Mouse (Mus musculus) liver, postnatal 0 days (tissue): Measurements from ENCODE around the gene Ppdpf. TPM values are rescaled to one million over a fixed set of nuclear protein-coding genes. Genes with fewer than 3 reads are reported as not detected.

Experiments used
- ATAC-seq: fragments of 200-750 bp; cut with Nextera tagmentation; 2 replicates; pipeline ENCODE4 v1.8.0; 2017; ENCODE audit warnings: mild to moderate bottlenecking, moderate library complexity
- DNase-seq: peaks from one replicate; pipeline ENCODE4 v3.0.0-alpha.2; 2016
- H3K27ac ChIP-seq: fragments of 300-500 bp; sonication (generic); 2 replicates; pipeline ENCODE4 v1.5.1; 2014; ENCODE audit warnings: antibody characterized with exemption, moderate library complexity, mild to moderate bottlenecking, low read depth
- H3K27me3 ChIP-seq: fragments of 300-500 bp; sonication (generic); 2 replicates; pipeline ENCODE4 v1.6.1; 2014; ENCODE audit warnings: low read length, control low read depth, mixed read lengths; ENCODE audit not compliant: insufficient read depth
- H3K36me3 ChIP-seq: fragments of 300-500 bp; sonication (generic); replicated peaks from 2 replicates; pipeline ENCODE4 v1.6.1; 2014; ENCODE audit warnings: mild to moderate bottlenecking, control low read depth, low read length, moderate library complexity, mixed read lengths; ENCODE audit not compliant: insufficient read depth
- H3K4me1 ChIP-seq: fragments of 300-500 bp; sonication (generic); 2 replicates; pipeline ENCODE4 v1.6.1; 2014; ENCODE audit warnings: antibody characterized with exemption, mild to moderate bottlenecking, control low read depth; ENCODE audit not compliant: insufficient read depth
- H3K4me2 ChIP-seq: fragments of 300-500 bp; sonication (generic); 2 replicates; pipeline ENCODE4 v1.6.1; 2014; ENCODE audit warnings: low read depth, mild to moderate bottlenecking, low read length, moderate library complexity, mixed read lengths
- H3K4me3 ChIP-seq: fragments of 300-500 bp; sonication (generic); 2 replicates; pipeline ENCODE4 v1.5.1; 2014; ENCODE audit warnings: low read depth, low read length
- H3K9ac ChIP-seq: fragments of 300-500 bp; sonication (generic); replicated peaks from 2 replicates; pipeline ENCODE4 v1.6.1; 2014; ENCODE audit warnings: mild to moderate bottlenecking, moderate library complexity
- H3K9me3 ChIP-seq: fragments of 300-500 bp; sonication (generic); 2 replicates; pipeline ENCODE4 v1.6.1; 2016; ENCODE audit warnings: mild to moderate bottlenecking, control low read depth, low read length, mixed read lengths
- CTCF ChIP-seq: sonication (generic); IDR thresholded peaks from 2 replicates; pipeline ENCODE4 v1.5.1; 2016; ENCODE audit warnings: antibody characterized with exemption, low read depth
- EP300 ChIP-seq: IDR thresholded peaks from 2 replicates; pipeline ENCODE4 v1.6.1; 2016; ENCODE audit warnings: antibody characterized with exemption, low read depth, mild to moderate bottlenecking
- WGBS: fragments of 180-500 bp; shearing (Covaris S2); extraction: QIAGEN DNeasy Blood & Tissue Kit; methylation state at CpG from one replicate; pipeline ENCODE4 v1.1.7; 2014; ENCODE audit not compliant: insufficient replicate concordance; 5-methylcytosine and 5-hydroxymethylcytosine counted together
- polyA plus RNA-seq: library from polyadenylated mRNA; unstranded; fragments of >200 nt; fragmentation: Nextera tagmentation; extraction: Ambion mirVana; gene quantifications from 2 replicates; pipeline ENCODE4 v1.2.1, GENCODE M21; 2015

Ppdpf gene
- polyA plus RNA-seq, 1 experiment from 2014 or later: 120 TPM

DNA sequence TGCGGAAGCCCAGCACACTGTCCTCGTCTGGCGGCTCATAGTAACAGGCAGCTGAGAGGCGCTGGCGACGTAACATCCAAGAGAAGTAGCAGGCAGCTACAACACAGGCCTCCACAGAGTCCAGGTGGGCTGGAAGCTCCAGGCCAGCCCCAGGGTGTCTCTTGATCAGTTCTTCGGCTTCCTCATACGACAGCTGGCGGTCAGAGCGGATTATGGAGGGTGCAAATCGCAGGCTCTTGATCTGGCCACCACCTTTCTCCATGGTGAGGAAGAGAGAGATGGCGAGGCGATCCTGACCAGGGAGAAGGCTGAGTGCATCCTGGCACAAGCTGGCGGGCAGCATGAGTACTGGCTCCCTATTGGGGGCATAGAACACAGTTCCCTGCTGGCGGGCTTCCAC is 46.4 kb downstream of the Ppdpf start:
- DNase-seq (no peak), ATAC-seq (no peak)
- Histone ChIP-seq H3K27me3 (no peaks in the 10 kb centered on the region), H3K36me3 (peaks cover 98% of the 10 kb centered on the region), H3K4me2 (no peak overlapping the region), H3K4me1 (no peaks in the 10 kb centered on the region; the same call in 1 of the 2 replicates), H3K9ac (no peak overlapping the region), H3K9me3 (no peaks in the 10 kb centered on the region), H3K27ac (no peak overlapping the region), H3K4me3 (no peak overlapping the region)
- TF ChIP-seq EP300 (no peak), CTCF (no peak)
- 93% methylated on average over 15 of the region's 15 CpGs for WGBS

- peaks cover 9% of the 10 kb centered on the region for H3K4me1 ChIP-seq
- H3K27me3 ChIP-seq: no peaks in the 10 kb centered on the region
- no peak overlapping the region for H3K4me2 ChIP-seq
- TF ChIP-seq CTCF (no peak), EP300 (no peak)
- WGBS: 85% methylated on average over 11 of the region's 11 CpGs
- no peak overlapping the region for H3K9ac ChIP-seq
- ATAC-seq (no peak), DNase-seq (no peak)
- H3K4me3 ChIP-seq: no peak overlapping the region
- no peaks in the 10 kb centered on the region for H3K9me3 ChIP-seq
- peaks cover 96% of the 10 kb centered on the region for H3K36me3 ChIP-seq
- H3K27ac ChIP-seq: no peak overlapping the region
These were observed 47.6 kb downstream of the Ppdpf start for GRCm38 (mm10) chr2:181234680-181235079.

DNA sequence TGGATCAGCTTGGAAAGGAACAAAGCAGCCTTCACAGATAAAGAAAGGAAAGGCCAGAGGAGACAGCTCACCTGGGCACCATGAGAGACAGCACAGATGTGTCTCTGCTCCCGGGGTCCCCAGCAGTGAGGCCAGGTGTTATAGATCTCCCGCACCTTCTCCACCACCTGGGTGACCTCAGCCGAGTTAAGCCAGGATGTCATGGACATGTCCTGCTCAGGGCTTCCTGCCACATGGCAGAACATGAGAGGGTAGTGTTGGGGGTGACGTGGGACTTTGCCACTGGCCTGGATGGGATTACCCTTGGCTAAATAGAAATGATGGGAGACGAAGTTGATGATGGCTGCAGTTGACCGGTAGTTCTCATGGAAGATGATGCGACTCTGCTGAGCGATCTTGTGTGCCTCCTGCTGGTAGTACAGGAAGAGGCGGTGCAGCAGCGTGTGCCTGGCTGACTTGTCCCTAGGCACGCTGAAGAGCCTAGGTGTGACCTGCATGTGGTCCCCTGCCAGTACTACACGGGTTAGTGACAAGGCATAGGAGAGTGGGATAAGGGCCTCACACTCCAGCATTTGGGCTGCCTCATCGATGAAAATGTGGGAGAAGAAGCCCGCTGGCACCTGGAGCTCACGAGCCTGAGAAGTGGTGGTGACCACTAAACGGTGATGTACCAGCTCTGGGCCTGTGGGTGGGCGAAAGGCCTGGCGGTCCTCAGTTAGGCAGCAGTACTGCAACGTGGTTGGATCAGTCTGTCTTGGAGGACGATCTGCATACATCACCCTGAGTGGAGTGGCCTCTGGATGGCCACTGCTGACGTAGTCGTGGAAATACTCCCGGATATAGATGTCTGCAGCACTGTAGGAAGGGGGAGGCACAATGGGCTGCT is 48.9 kb downstream of the Ppdpf start:
- H3K4me3 ChIP-seq: no peak overlapping the region
- no peak overlapping the region for H3K4me2 ChIP-seq
- H3K27ac ChIP-seq: no peak overlapping the region
- H3K27me3 ChIP-seq: no peaks in the 10 kb centered on the region
- TF ChIP-seq CTCF: peak; percentile 38
- no peak for TF ChIP-seq EP300
- H3K4me1 ChIP-seq: peaks cover 21% of the 10 kb centered on the region
- H3K36me3 ChIP-seq: peaks cover 95% of the 10 kb centered on the region
- no peak for ATAC-seq
- 85% methylated on average over 23 of the region's 23 CpGs for WGBS
- no peaks in the 10 kb centered on the region for H3K9me3 ChIP-seq
- H3K9ac ChIP-seq: no peak overlapping the region
- DNase-seq: no peak

- peaks cover 25% of the 10 kb centered on the region for H3K4me1 ChIP-seq
- ATAC-seq: no peak
- TF ChIP-seq CTCF (no peak), EP300 (no peak)
- WGBS: 89% methylated on average over 17 of the region's 17 CpGs
- H3K36me3 ChIP-seq: peaks cover 80% of the 10 kb centered on the region
- no peak overlapping the region for H3K4me3 ChIP-seq
- H3K9ac ChIP-seq: no peak overlapping the region
- no peak overlapping the region for H3K27ac ChIP-seq
- DNase-seq: no peak
- H3K4me2 ChIP-seq: no peak overlapping the region
- H3K9me3 ChIP-seq: no peaks in the 10 kb centered on the region
- H3K27me3 ChIP-seq: no peaks in the 10 kb centered on the region
These were observed 50.4 kb downstream of the Ppdpf start for GRCm38 (mm10) chr2:181237251-181238014.

- peaks cover 25% of the 10 kb centered on the region for H3K4me1 ChIP-seq
- no peak overlapping the region for H3K27ac ChIP-seq
- DNase-seq: no peak
- 0 out of 2 replicates have a peak overlapping the region, but pooled peaks have one; percentile 5 for H3K9ac ChIP-seq
- WGBS: 85% methylated on average over 10 of the region's 10 CpGs
- TF ChIP-seq CTCF: no peak
- TF ChIP-seq EP300: no peak
- no peaks in the 10 kb centered on the region for H3K9me3 ChIP-seq
- no peak overlapping the region for H3K4me3 ChIP-seq
- H3K36me3 ChIP-seq: peaks cover 72% of the 10 kb centered on the region
- peak overlapping the region; percentile 13; the same call in 1 of the 2 replicates for H3K4me2 ChIP-seq
- H3K27me3 ChIP-seq: no peaks in the 10 kb centered on the region
- ATAC-seq: no peak
These were observed 51.1 kb downstream of the Ppdpf start for GRCm38 (mm10) chr2:181238091-181238610.

Other genes starting within 250 kb of the Ppdpf start
- gene Nkain4, start 232.5 kb upstream of the Ppdpf start, polyA plus RNA-seq: 1.6 and 3.4 TPM in 2 replicates
- gene Arfgap1, start 220.0 kb upstream of the Ppdpf start, polyA plus RNA-seq: 17.7 and 18.8 TPM in 2 replicates
- 0.12 and 0.18 TPM in 2 replicates for gene Col20a1, start 200.7 kb upstream of the Ppdpf start, polyA plus RNA-seq
- 0.02 and 0.05 TPM in 2 replicates for gene Chrna4, start 143.7 kb upstream of the Ppdpf start, polyA plus RNA-seq
- gene Kcnq2, start 51.9 kb upstream of the Ppdpf start, polyA plus RNA-seq: not detected in 2 replicates
- gene Eef1a2, start 30.2 kb upstream of the Ppdpf start, polyA plus RNA-seq: 0.05 TPM in 1 of 2 replicates, not detected in the other
- gene Ptk6, start 15.5 kb downstream of the Ppdpf start, polyA plus RNA-seq: 0.20 and 0.27 TPM in 2 replicates
- 0.35 and 0.44 TPM in 2 replicates for gene Srms, start 25.9 kb downstream of the Ppdpf start, polyA plus RNA-seq
- 0.09 TPM in 1 of 2 replicates, not detected in the other for gene Fndc11, start 32.8 kb downstream of the Ppdpf start, polyA plus RNA-seq
- 3.9 and 4.2 TPM in 2 replicates for gene Helz2, start 54.8 kb downstream of the Ppdpf start, polyA plus RNA-seq
- gene Gmeb2, start 100.8 kb downstream of the Ppdpf start, polyA plus RNA-seq: 4.3 and 4.9 TPM in 2 replicates
- gene Stmn3, start 127.3 kb downstream of the Ppdpf start, polyA plus RNA-seq: 0.19 TPM in 1 of 2 replicates, not detected in the other
- 8.5 and 9.9 TPM in 2 replicates for gene Rtel1, start 132.5 kb downstream of the Ppdpf start, polyA plus RNA-seq
- 7.7 and 9.4 TPM in 2 replicates for gene Zgpat, start 177.7 kb downstream of the Ppdpf start, polyA plus RNA-seq
- gene Arfrp1, start 178.2 kb downstream of the Ppdpf start, polyA plus RNA-seq: 17.9 and 19.4 TPM in 2 replicates
- 3.7 and 4.0 TPM in 2 replicates for gene Lime1, start 192.8 kb downstream of the Ppdpf start, polyA plus RNA-seq